Mouse (Mus musculus) lung, postnatal 36 days (tissue): ENCODE results near the gene 4921504E06Rik.

Experiments
- DNase-seq: peaks from one replicate; pipeline ENCODE4 v3.0.0; 2022; ENCODE audit warnings: mixed read lengths

4921504E06Rik gene

GRCm38 (mm10) chr2:19490262-19490661, 63.5 kb downstream of the 4921504E06Rik start:
- DNase-seq: no peak

- DNase-seq: no peak
Measured at GRCm38 (mm10) chr2:19461940-19462339, 91.8 kb downstream of the 4921504E06Rik start.

- DNase-seq: no peak
Measured at GRCm38 (mm10) chr2:19458785-19459184, 94.9 kb downstream of the 4921504E06Rik start.

- DNase-seq: no peak
Measured at GRCm38 (mm10) chr2:19455857-19456482, 97.7 kb downstream of the 4921504E06Rik start.

- no peak for DNase-seq
Measured at GRCm38 (mm10) chr2:19455228-19455627, 98.5 kb downstream of the 4921504E06Rik start.

GRCm38 (mm10) chr2:19452531-19453055, 101.1 kb downstream of the 4921504E06Rik start:
- DNase-seq: no peak

GRCm38 (mm10) chr2:19449308-19449707, 104.4 kb downstream of the 4921504E06Rik start:
- no peak for DNase-seq

GRCm38 (mm10) chr2:19448042-19448700, 105.5 kb downstream of the 4921504E06Rik start:
- no peak for DNase-seq

GRCm38 (mm10) chr2:19446746-19447145, 107.0 kb downstream of the 4921504E06Rik start:
- no peak for DNase-seq

- no peak for DNase-seq
Measured at GRCm38 (mm10) chr2:19445871-19446501, 107.7 kb downstream of the 4921504E06Rik start.

- no peak for DNase-seq
Measured at GRCm38 (mm10) chr2:19444931-19445831, 108.5 kb downstream of the 4921504E06Rik start, which contains the start of gene Ptf1a. Gene Ptf1a, plus strand, starts transcription at chr2:19445663.

GRCm38 (mm10) chr2:19444346-19444745, 109.4 kb downstream of the 4921504E06Rik start:
- no peak for DNase-seq

GRCm38 (mm10) chr2:19431614-19432323, 121.9 kb downstream of the 4921504E06Rik start:
- no peak for DNase-seq

- DNase-seq: no peak
Measured at GRCm38 (mm10) chr2:19431186-19431585, 122.5 kb downstream of the 4921504E06Rik start.

- DNase-seq: no peak
Measured at GRCm38 (mm10) chr2:19430746-19431145, 123.0 kb downstream of the 4921504E06Rik start.

- no peak for DNase-seq
Measured at GRCm38 (mm10) chr2:19429691-19430690, 123.7 kb downstream of the 4921504E06Rik start.

- DNase-seq: peak; percentile 56
Measured at GRCm38 (mm10) chr2:19429031-19429430, 124.7 kb downstream of the 4921504E06Rik start.

GRCm38 (mm10) chr2:19423086-19423485, 130.6 kb downstream of the 4921504E06Rik start:
- no peak for DNase-seq

GRCm38 (mm10) chr2:19422226-19422625, 131.5 kb downstream of the 4921504E06Rik start:
- DNase-seq: no peak

GRCm38 (mm10) chr2:19419686-19420345, 133.9 kb downstream of the 4921504E06Rik start:
- no peak for DNase-seq
